Mouse (Mus musculus) retina, embryonic 14.5 days (tissue): ENCODE data around the gene Igfbp5.

ENCODE experiments used
- DNase-seq: peaks from one replicate; pipeline ENCODE4 v3.0.0-alpha.2; 2015; ENCODE audit warnings: low spot score

The Igfbp5 gene

DNA sequence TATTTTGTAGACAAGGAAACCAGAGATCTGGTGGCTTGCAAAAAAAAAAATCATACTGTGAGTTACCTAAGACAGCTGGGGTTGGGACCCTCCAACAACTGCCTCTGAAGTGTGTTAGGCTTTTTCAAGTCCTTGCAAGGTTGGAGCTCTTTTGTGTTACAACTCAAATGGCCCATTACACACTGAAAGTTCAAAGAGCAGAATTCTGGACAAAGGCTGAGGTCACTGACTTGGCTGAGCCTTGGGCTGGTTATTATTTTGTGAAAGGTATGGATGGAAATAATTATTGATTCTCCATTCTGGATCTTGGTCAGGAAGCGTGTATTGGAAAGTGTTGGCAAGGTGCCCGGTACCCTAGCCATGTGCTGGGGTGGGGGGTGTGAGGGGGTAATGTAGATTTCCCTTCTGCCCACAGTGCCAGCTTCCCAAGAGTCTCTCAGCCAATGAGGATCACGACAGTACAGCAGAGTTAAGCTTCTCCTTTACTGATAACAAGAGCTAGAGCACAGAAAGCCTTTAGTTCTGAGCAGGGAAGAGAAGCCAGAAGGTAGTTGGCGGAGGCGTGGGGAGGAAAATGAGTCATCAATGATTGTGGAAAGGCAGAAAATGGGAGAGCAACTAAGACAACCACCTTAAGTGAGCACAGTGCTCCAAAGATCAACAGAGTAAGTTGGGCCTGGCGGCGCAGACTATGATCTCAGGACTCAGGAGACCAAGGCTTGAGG, 64.6 kb downstream of the Igfbp5 start:
- no peak for DNase-seq

DNA sequence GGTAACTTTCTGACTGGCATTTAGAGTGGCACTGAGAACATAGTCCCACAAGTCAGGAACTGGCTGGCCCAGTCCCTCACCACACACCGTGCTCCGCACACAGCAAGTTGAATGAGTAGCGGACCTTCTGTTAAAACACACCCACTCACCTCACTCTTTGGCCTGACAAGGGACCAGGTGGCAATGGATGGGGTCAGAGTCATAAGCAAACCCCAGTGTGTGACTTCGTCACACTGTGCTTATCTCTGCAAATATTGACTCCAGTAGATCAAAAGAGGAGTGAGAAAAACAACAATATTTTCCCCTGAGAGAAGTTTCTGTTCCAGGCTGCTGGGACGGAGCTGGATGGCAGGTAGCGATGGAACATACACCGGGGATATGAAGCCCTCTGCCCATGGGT, 65.4 kb downstream of the Igfbp5 start:
- DNase-seq, result no peak
